Mouse (Mus musculus) embryonic facial prominence, embryonic 13.5 days (tissue): ENCODE results near the gene Pon3. TPM values are rescaled to one million over a fixed set of nuclear protein-coding genes. Genes with fewer than 3 reads are reported as not detected.
"Not testable (repeated sequence)": the region's sequence is repeated elsewhere in the genome, so short reads cannot be mapped to it uniquely, and the experiment has no call there.

ENCODE experiments used
- ATAC-seq: fragments of 200-750 bp; cut with Nextera tagmentation; 2 replicates; pipeline ENCODE4 v1.8.0; 2017; ENCODE audit warnings: low read depth; ENCODE audit not compliant: insufficient number of reproducible peaks, insufficient read depth, low FRiP score, low TSS enrichment
- H3K27ac ChIP-seq: fragments of 300-500 bp; sonication (generic); 2 replicates; pipeline ENCODE4 v1.5.1; 2015; ENCODE audit warnings: moderate library complexity, mild to moderate bottlenecking, inconsistent platforms
- H3K27me3 ChIP-seq: fragments of 300-500 bp; sonication (generic); 2 replicates; pipeline ENCODE4 v1.6.1; 2015; ENCODE audit warnings: mild to moderate bottlenecking, inconsistent platforms
- H3K36me3 ChIP-seq: fragments of 300-500 bp; sonication (generic); 2 replicates; pipeline ENCODE4 v1.6.1; 2015; ENCODE audit warnings: mild to moderate bottlenecking, inconsistent platforms
- H3K4me1 ChIP-seq: fragments of 300-500 bp; sonication (generic); 2 replicates; pipeline ENCODE4 v1.6.1; 2015; ENCODE audit warnings: inconsistent platforms
- H3K4me2 ChIP-seq: fragments of 300-500 bp; sonication (generic); 2 replicates; pipeline ENCODE4 v1.6.1; 2015; ENCODE audit warnings: moderate library complexity, mild to moderate bottlenecking, inconsistent platforms
- H3K4me3 ChIP-seq: fragments of 300-500 bp; sonication (generic); 2 replicates; pipeline ENCODE4 v1.5.1; 2015; ENCODE audit warnings: mild to moderate bottlenecking, inconsistent platforms
- H3K9ac ChIP-seq: fragments of 300-500 bp; sonication (generic); 2 replicates; pipeline ENCODE4 v1.6.1; 2015; ENCODE audit warnings: mild to moderate bottlenecking, inconsistent platforms
- H3K9me3 ChIP-seq: fragments of 300-500 bp; sonication (generic); 2 replicates; pipeline ENCODE4 v1.6.1; 2016; ENCODE audit warnings: inconsistent platforms
- WGBS: fragments of 180-500 bp; shearing (Covaris S2); methylation state at CpG from one replicate; pipeline ENCODE4 v1.1.7; 2015; ENCODE audit warnings: mixed read lengths; 5-methylcytosine and 5-hydroxymethylcytosine counted together
- polyA plus RNA-seq: library from polyadenylated mRNA; unstranded; fragments of >200 nt; fragmentation: Nextera tagmentation; extraction: Ambion mirVana; gene quantifications from 2 replicates; pipeline ENCODE4 v1.2.1, GENCODE M21; 2015

Pon3 gene
- polyA plus RNA-seq, 1 experiment from 2014 or later = 7.1 TPM

DNA sequence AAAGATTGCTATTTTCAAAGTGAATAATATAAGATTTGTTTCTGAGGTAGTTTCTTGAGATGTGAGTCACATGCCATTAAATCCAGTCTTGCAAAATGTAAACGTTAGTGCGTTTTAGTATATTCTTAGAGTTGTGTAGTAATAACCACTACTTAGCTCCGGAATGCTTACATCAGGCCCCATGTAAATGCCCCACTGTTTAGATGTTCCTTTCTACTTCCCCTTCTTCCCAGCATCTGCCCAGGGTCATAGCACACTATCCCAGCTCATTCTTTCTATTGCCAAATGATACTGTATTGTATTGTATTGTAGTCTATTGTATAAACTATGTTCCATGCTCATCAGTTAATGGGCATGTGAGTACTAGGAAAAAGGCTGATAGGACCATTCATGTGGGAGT lies 17.3 kb downstream of the Pon3 start:
- no peaks in the 10 kb centered on the region for H3K36me3 ChIP-seq
- no peak for ATAC-seq
- no peak overlapping the region for H3K27ac ChIP-seq
- 91% methylated on average over 3 of the region's 3 CpGs for WGBS
- no peaks in the 10 kb centered on the region for H3K27me3 ChIP-seq
- H3K4me1 ChIP-seq = no peaks in the 10 kb centered on the region
- no peak overlapping the region for H3K4me3 ChIP-seq
- no peak overlapping the region for H3K4me2 ChIP-seq
- no peak overlapping the region for H3K9ac ChIP-seq
- H3K9me3 ChIP-seq = no peaks in the 10 kb centered on the region

DNA sequence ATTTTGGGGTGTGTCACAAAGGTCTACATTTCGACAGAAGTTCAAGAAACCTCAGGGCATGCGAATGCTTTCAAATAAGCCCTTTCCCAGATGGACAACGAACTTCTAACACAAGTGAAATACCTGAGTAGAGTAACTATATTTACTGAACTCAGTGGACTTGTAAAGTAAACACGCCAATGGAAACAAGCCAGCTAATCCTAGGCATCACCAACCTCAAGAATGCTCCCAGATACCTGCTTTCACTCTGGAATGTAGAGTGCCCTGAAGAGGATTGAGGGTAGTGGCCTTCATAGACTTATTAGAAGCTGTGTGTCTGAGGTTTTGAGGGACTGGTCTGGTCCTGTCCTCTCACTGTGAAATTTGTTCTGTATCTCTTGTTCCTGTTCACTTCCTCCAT lies 18.6 kb downstream of the Pon3 start:
- ATAC-seq = no peak
- H3K4me1 ChIP-seq = no peaks in the 10 kb centered on the region
- no peaks in the 10 kb centered on the region for H3K36me3 ChIP-seq
- no peak overlapping the region for H3K9ac ChIP-seq
- no peaks in the 10 kb centered on the region for H3K9me3 ChIP-seq
- H3K4me2 ChIP-seq = no peak overlapping the region
- H3K4me3 ChIP-seq = no peak overlapping the region
- H3K27ac ChIP-seq = no peak overlapping the region
- no peaks in the 10 kb centered on the region for H3K27me3 ChIP-seq
- WGBS = 78% methylated on average over 4 of the region's 4 CpGs

DNA sequence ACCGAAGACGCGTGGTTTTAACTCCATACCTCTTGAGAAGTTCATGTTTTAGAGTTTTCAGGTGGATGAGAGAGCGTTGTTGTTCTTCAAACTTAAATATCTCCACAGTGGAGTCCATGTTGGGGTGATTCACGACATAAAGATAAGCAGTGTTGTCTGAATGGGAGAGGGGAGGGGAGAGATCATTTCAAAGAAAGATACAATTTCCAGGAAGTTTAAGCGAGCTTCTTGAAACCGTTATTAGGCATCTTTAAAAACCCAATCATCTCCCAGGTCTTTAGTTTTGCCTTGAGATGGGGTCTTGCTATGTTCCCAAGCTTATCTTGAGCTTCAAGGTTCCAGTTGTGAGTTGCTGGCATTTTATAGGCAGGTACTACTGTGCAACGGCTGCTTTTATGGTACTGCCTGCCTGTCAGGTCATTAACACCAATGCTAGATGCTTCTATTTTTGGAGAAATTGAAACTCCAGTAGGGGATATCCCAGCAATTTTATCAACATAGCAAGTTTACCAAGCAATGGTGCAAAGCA lies 19.2 kb downstream of the Pon3 start:
- no peak overlapping the region for H3K4me3 ChIP-seq
- no peaks in the 10 kb centered on the region for H3K27me3 ChIP-seq
- no peaks in the 10 kb centered on the region for H3K36me3 ChIP-seq
- no peaks in the 10 kb centered on the region for H3K4me1 ChIP-seq
- WGBS = 88% methylated on average over 8 of the region's 8 CpGs
- H3K27ac ChIP-seq = no peak overlapping the region
- H3K9me3 ChIP-seq = no peaks in the 10 kb centered on the region
- no peak overlapping the region for H3K9ac ChIP-seq
- no peak overlapping the region for H3K4me2 ChIP-seq
- no peak for ATAC-seq

DNA sequence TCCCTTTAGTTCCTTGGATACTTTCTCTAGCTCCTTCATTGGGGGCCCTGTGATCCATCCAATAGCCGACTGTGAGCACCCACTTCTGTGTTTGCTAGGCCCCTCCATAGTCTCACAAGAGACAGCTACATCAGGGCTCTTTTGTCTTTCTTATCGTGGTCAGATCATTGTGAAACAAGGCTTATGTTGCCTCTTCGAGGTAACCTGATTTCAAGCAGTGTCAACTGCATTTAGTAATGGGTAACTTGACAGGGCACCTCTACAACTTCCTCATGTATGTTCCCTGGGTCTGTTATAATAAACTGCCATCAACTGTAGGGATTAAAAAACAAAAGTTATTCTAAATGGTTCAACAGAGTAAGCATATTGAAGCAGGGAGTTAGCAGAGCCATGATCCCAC lies 21.5 kb downstream of the Pon3 start:
- Histone ChIP-seq H3K4me2 (no peak overlapping the region), H3K9ac (no peak overlapping the region), H3K4me3 (no peak overlapping the region), H3K27me3 (no peaks in the 10 kb centered on the region), H3K36me3 (no peaks in the 10 kb centered on the region), H3K27ac (no peak overlapping the region), H3K4me1 (no peaks in the 10 kb centered on the region), H3K9me3 (no peaks in the 10 kb centered on the region)
- WGBS = 69% methylated on average over 3 of the region's 3 CpGs
- no peak for ATAC-seq

DNA sequence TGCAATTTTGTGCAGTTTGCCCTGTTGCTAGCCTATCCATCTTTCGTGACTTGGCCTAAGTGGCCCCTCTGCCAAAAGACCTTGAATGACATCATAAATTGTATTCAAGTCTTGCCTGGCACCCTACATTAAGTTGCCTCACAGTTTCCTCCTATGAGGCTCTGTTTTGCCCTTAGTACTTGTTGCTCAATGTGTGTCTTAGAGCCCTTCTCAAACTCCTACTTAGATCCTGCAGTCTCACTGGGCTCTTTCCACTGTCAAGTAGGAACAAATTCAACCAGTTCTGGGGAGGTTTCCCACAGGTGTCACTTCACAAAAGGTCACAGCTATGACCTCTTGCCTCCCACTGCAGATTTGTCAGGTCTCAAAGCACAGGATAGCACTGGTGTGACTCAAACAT lies 22.3 kb downstream of the Pon3 start:
- no peak overlapping the region for H3K4me2 ChIP-seq
- no peaks in the 10 kb centered on the region for H3K9me3 ChIP-seq
- no peak overlapping the region for H3K4me3 ChIP-seq
- ATAC-seq = no peak
- H3K27me3 ChIP-seq = no peaks in the 10 kb centered on the region
- H3K27ac ChIP-seq = no peak overlapping the region
- H3K36me3 ChIP-seq = no peaks in the 10 kb centered on the region
- H3K9ac ChIP-seq = no peak overlapping the region
- no peaks in the 10 kb centered on the region for H3K4me1 ChIP-seq
- 86% methylated on average over 1 of the region's 1 CpGs for WGBS

DNA sequence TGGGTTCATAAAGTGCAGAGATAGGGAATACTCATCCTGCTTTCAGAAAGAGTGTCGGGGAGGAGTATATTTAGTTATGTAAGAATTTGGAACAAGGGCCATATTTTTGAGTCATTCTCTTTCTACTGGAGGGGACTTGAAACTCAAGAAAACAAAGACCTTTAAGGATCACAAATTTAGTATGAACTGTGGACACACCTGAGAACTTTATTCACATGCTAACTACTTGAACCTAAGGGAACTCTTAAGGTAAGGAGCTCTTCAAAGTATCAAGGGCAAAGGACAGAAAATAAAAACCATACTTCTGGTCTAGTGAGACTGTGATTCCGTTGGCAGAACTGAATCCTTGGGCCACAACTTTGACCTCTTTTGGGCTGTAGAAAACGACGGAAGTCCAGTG lies 24.1 kb downstream of the Pon3 start:
- Histone ChIP-seq H3K27ac (no peak overlapping the region), H3K4me3 (no peak overlapping the region), H3K27me3 (no peaks in the 10 kb centered on the region), H3K4me1 (no peaks in the 10 kb centered on the region), H3K36me3 (no peaks in the 10 kb centered on the region), H3K9me3 (no peaks in the 10 kb centered on the region), H3K4me2 (no peak overlapping the region), H3K9ac (no peak overlapping the region)
- 89% methylated on average over 4 of the region's 4 CpGs for WGBS
- no peak for ATAC-seq

DNA sequence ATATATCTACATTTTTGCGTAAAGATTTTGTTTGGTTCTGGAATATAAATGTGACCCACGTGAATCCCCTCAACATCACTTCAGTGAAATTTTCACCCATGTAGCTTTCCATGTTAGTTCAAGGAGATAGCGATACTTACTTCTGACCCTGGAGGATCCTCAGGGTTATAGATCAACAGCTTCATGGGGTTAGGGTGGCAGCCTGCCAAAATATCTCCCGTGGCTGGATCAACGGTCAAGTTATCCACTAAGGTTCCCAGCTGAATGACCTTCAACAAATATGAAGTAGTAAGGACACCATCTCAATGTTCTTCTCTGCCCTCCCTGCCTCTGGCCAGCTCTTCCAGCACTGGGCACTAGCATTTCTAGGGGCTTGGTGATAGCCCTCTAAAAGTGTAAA lies 25.8 kb downstream of the Pon3 start:
- no peaks in the 10 kb centered on the region for H3K9me3 ChIP-seq
- H3K4me1 ChIP-seq = no peaks in the 10 kb centered on the region
- no peak overlapping the region for H3K4me3 ChIP-seq
- H3K9ac ChIP-seq = no peak overlapping the region
- H3K36me3 ChIP-seq = no peaks in the 10 kb centered on the region
- WGBS = 91% methylated on average over 5 of the region's 5 CpGs
- H3K27me3 ChIP-seq = no peaks in the 10 kb centered on the region
- no peak overlapping the region for H3K4me2 ChIP-seq
- H3K27ac ChIP-seq = no peak overlapping the region
- ATAC-seq = no peak

DNA sequence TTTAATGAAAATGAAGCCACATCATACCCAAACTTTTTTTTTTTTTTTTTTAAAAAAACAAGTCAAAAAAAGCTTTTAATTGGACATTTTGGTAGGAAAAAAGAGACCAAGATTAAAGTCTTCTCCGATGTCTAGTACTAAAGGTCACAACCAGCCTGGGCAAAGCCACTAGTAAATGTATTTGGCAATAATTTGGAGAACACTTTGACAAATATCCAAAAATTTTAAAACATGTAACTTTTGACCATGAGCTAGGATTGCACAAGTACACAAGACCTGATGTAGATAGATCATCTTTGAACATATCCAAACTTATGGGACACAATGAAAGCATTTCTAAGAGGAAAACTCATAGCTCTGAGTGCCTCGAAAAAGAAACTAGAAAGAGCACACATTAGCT lies 32.5 kb downstream of the Pon3 start:
- H3K4me3 ChIP-seq, H3K9ac ChIP-seq, H3K4me2 ChIP-seq, H3K27me3 ChIP-seq, H3K36me3 ChIP-seq, H3K27ac ChIP-seq, H3K4me1 ChIP-seq, H3K9me3 ChIP-seq, ATAC-seq: not testable (repeated sequence)
- 87% methylated on average over 2 of the region's 2 CpGs for WGBS

DNA sequence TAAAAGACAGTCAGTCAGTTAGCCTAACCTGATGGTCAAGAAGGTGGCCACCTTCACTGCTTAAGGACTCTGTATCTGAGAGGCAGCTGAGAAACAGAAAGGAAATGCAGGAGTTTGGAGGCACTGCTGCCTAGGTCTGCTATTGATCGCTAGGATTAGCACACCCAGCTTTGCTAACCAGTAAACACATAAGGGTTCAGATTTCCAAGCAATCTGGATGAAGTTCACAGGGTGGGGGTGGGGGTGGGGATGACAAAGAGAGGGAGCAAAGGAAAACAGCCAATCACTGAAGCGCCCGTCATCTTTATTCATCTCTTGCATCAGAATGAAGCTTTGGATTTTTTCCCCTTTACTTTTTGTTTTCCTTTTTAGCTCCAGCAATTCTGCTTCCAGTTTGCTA lies 34.0 kb downstream of the Pon3 start:
- H3K27me3 ChIP-seq = no peaks in the 10 kb centered on the region
- WGBS = 50% methylated on average over 3 of the region's 3 CpGs
- ATAC-seq = no peak

DNA sequence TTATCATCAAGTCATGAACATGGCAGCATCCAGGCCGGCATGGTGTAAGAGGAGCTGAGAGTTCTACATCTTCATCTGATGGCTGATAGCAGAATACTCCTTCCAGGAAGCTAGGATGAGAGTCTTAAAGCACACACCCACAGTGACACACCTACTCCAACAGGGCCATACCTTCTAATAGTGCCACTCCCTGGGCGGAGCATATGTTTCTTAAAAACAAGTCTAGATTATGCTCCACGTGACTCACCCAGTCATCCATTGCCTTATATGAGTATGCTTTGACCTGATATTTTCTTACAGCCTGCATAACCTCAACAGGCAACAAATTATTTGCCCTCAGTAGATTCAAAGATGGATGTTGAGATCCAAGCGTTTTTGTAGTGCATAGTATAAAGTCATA lies 37.9 kb downstream of the Pon3 start:
- H3K9ac ChIP-seq = no peak overlapping the region
- no peaks in the 10 kb centered on the region for H3K9me3 ChIP-seq
- no peak overlapping the region for H3K4me2 ChIP-seq
- no peaks in the 10 kb centered on the region for H3K27me3 ChIP-seq
- 92% methylated on average over 4 of the region's 4 CpGs for WGBS
- ATAC-seq = no peak
- no peak overlapping the region for H3K27ac ChIP-seq
- H3K4me1 ChIP-seq = 0 out of 2 replicates have a peak, but pooled peaks cover 3% of the 10 kb centered on the region
- H3K4me3 ChIP-seq = no peak overlapping the region
- H3K36me3 ChIP-seq = no peaks in the 10 kb centered on the region

More for the DNA sequence above, 34.0 kb downstream of the Pon3 start:
- 0 out of 2 replicates have a peak, but pooled peaks cover 3% of the 10 kb centered on the region for H3K4me1 ChIP-seq
- H3K4me2 ChIP-seq = no peak overlapping the region
- H3K9me3 ChIP-seq = no peaks in the 10 kb centered on the region
- H3K4me3 ChIP-seq = no peak overlapping the region
- no peak overlapping the region for H3K9ac ChIP-seq
- H3K36me3 ChIP-seq = no peaks in the 10 kb centered on the region
- no peak overlapping the region for H3K27ac ChIP-seq

DNA sequence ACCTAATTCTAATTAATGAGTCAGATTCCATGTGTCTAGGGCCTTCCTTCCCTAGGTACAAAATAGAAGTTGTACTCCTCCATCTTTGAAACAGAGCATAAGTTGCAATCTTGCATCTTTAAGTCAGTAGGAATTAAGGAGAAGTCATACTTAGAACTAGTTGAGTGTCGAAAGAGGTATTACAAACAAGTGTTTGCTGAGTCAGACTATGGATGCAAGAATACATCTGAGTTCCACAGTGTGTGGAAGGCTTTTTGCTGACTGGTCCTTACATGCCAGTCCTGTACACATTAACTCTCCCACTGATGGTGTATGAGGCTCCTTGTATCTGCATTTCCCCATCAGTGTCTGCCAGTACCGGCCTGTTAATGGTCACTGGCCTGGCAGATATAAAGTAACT lies 48.3 kb downstream of the Pon3 start:
- ATAC-seq = no peak
- no peak overlapping the region for H3K27ac ChIP-seq
- no peak overlapping the region for H3K4me2 ChIP-seq
- no peaks in the 10 kb centered on the region for H3K4me1 ChIP-seq
- no peak overlapping the region for H3K9ac ChIP-seq
- no peak overlapping the region for H3K4me3 ChIP-seq
- H3K9me3 ChIP-seq = no peaks in the 10 kb centered on the region
- H3K27me3 ChIP-seq = no peaks in the 10 kb centered on the region
- no peaks in the 10 kb centered on the region for H3K36me3 ChIP-seq
- 87% methylated on average over 2 of the region's 2 CpGs for WGBS

DNA sequence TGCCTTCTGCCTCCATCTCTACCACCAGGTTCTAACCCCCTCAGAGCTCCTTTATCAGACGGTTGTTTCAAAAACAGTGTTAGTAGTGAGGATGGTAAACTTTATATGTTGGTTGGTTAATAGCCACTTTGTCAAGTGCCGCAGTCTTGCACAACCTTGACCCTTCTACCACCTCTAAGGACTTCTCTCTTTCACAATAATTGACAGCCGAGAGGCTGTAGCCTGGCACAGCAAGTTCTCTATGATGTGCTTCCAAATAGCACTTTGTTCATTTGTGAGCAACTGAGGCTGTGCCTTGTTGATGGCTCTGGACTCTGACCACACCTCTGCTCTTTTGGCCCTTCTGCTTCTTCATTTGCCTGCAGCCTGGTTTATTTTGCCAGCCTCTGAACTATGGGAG lies 56.2 kb downstream of the Pon3 start:
- Histone ChIP-seq H3K4me2 (no peak overlapping the region), H3K4me1 (no peaks in the 10 kb centered on the region), H3K4me3 (no peak overlapping the region), H3K9ac (no peak overlapping the region), H3K27ac (no peak overlapping the region), H3K9me3 (no peaks in the 10 kb centered on the region), H3K27me3 (no peaks in the 10 kb centered on the region), H3K36me3 (no peaks in the 10 kb centered on the region)
- 83% methylated on average over 3 of the region's 3 CpGs for WGBS
- no peak for ATAC-seq

DNA sequence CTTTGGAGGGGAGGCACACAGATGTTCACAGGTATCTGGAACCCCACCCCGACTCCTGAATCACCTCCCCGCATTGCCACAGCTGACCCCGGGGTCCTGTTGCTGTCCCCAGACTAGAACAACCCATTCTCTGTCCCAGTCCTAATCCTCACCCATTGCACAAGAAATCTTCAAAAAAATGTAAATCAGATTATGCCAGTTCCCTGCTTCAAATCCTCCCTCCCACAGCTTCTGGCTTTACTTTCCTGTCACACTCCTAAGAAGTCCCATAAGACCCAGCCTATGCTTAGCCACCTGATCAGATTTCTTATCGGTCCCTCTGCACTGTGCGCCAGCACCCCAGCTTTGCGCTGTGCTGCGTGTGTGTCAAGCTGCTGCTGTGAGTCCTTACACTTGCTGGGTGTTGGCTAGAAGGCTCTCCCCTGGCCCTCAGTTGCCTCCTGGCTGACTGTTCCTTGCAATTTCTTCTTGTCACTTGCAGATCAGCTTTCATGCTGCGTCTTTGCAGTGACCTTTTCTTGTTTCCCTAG lies 56.6 kb downstream of the Pon3 start:
- no peaks in the 10 kb centered on the region for H3K36me3 ChIP-seq
- H3K4me2 ChIP-seq = no peak overlapping the region
- ATAC-seq = no peak
- no peaks in the 10 kb centered on the region for H3K4me1 ChIP-seq
- H3K27me3 ChIP-seq = no peaks in the 10 kb centered on the region
- H3K4me3 ChIP-seq = no peak overlapping the region
- no peak overlapping the region for H3K9ac ChIP-seq
- no peaks in the 10 kb centered on the region for H3K9me3 ChIP-seq
- no peak overlapping the region for H3K27ac ChIP-seq
- WGBS = 84% methylated on average over 8 of the region's 8 CpGs
